Mouse (Mus musculus): ENCODE measurements at regions not wholly inside any gene's neighbourhood (a gene's known extent, or its start where the extent isn't known, plus 50 kb on each side); places are given as distances from the start of the nearest gene placed in this dataset.

DNA sequence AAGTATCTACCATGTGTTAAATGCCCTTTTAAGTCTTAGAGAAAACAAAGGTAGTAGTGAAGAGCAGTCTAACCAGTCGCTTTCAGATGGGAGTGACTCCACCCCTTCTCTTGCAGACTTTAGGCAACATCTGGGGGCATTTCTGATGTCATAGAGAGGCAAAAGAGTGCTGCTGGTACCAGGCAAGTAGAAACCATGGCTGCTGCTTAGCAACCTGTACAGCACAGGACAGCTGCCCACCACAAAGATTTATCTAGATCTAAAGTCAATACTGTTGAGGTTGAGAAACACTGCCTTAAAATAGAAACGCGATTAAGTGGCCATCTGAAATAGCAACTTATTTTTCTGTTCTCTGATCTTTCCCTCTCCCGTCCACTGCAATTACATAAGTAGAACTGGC, 178.8 kb downstream of the Rps29 start:
- no peak for TF ChIP-seq MXI1 (IDR thresholded peaks at IDR 0.05; ENCODE audit: low read depth, low read length)
- TF ChIP-seq CTCF (conservative IDR thresholded peaks at IDR 0.05 in 1 of 2, IDR thresholded peaks at IDR 0.05 in 1 of 2; ENCODE audit: low read depth in 2 of 2, low read length in 2 of 2) = no peak
- TF ChIP-seq JUND (conservative IDR thresholded peaks at IDR 0.05; ENCODE audit: low read depth, low read length) = no peak
- TF ChIP-seq MAFK (IDR thresholded peaks at IDR 0.05; ENCODE audit: insufficient replicate concordance, low read length) = no peak
- no peak for TF ChIP-seq CHD2 (IDR thresholded peaks at IDR 0.05; ENCODE audit: low read length)
